Mouse (Mus musculus) layer of hippocampus, adult 11-12 months (tissue): ENCODE results near the gene Ubfd1.
A peak's percentile ranks its signal among the peaks of the same experiment; 100 is the strongest.
"Not testable (repeated sequence)": the region's sequence is repeated elsewhere in the genome, so short reads cannot be mapped to it uniquely, and the experiment has no call there.

ENCODE experiments used
- DNase-seq: peaks from one replicate; pipeline ENCODE4 v3.0.0; 2022; ENCODE audit warnings: low spot score

The Ubfd1 gene

GRCm38 (mm10) chr7:122087195-122087982 lies 20.4 kb downstream of the Ubfd1 start:
- no peak for DNase-seq

GRCm38 (mm10) chr7:122094564-122095330 lies 27.8 kb downstream of the Ubfd1 start:
- DNase-seq = no peak

DNA sequence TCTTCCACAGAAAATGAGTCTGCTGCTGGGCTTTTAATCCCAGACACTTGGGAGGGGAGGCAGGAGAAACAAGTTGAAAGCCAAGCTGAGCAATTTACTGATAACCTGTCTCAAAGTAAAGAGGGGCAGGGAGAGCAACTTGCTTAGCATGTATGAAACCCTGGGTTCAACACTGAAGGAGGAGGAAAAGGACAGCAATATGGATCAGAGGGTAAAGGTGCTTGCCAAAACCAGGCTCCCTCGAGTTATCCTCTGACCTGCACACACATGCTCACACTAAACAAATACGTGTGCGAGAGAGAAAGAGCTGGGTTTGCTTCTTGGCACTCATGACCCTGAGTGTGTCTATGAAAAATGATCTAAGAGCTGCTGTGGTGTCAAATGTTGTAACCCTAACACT lies 31.0 kb downstream of the Ubfd1 start:
- no peak for DNase-seq

DNA sequence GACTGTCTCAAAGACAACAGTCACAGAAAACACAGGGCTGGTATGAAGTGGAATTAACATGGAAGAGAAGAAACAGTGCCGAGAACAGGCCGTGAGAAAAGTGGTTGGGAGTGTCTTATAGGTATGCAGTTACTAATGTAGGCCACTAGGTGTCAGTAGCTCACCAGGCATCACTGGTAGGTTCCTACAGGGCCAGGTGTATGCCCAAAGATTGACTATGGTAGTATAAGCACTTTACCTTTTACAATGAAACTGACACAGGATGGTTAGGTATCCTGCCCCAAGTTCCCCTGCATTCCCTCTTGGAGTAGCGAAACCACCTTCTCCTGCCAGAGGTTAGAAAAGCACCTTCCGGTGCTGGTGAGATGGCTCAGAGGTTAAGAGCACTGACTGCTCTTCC lies 32.2 kb downstream of the Ubfd1 start:
- DNase-seq = peak; percentile 39

DNA sequence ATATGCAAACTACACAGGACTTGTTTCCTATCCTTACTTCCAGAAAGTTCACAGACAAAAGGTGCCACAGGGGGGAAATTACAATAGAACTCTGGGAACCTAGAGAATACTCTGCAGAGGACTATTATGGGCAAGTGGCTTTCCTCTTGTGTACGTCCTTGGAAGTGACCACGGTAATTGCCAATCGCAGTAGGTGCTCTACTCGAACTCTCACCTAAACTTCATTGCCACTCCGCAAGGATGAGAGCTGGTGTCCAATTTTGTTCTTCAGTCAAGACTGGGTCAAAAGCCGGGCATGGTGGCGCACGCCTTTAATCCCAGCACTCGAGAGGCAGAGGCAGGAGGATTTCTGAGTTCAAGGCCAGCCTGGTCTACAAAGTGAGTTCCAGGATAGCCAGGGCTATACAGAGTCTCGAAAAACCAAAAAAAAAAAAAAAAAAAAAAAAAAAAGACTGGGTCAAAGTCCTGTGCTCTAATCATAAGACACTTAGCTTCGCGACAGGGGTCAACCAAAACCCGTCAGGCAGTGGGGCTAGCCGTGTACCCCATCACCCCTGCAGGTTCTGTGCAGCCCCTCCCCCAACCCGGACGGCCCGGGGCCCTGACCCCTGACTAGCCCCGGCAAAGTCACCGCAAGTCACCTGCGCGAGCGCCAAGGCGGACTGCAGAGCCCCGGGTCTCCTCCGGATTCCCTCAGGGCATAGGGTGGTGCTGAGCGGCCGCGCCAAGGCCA lies 34.2 kb downstream of the Ubfd1 start:
- not testable (repeated sequence) for DNase-seq

DNA sequence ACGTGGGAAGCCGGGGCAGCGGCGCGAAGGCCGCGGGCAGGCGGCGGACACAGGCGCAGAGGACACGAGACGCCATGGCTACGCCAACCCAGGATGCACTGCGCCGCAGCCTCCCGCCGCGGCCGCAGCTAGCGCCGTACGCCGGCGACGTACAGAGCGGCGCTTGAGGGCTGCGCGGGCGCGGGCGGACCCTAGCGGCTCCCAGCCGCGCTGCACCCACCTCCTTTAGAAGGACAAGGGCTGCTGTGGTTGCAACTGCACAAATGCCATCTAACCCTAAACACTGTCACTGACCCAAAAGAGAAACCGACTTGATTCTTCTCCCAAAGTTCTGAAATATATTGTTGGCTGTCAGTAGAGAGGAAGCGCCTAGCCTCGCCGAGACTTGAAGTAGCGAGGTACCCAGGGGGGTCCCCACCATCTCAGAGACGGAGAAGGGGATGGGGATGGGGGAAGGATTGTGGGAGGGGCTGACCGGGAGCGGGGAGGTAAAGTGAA lies 34.8 kb downstream of the Ubfd1 start, which contains the start of gene Ndufab1:
TSS of gene Ndufab1 (minus strand) at position 140 of the 498 bp plus-strand sequence.
- peak; percentile 86 for DNase-seq

- no peak for DNase-seq
Measured at GRCm38 (mm10) chr7:122108206-122108605, 41.2 kb downstream of the Ubfd1 start.

GRCm38 (mm10) chr7:122123518-122123917 lies 56.5 kb downstream of the Ubfd1 start:
- DNase-seq = no peak

- DNase-seq = no peak
Measured at GRCm38 (mm10) chr7:122125636-122126035, 58.7 kb downstream of the Ubfd1 start.

DNA sequence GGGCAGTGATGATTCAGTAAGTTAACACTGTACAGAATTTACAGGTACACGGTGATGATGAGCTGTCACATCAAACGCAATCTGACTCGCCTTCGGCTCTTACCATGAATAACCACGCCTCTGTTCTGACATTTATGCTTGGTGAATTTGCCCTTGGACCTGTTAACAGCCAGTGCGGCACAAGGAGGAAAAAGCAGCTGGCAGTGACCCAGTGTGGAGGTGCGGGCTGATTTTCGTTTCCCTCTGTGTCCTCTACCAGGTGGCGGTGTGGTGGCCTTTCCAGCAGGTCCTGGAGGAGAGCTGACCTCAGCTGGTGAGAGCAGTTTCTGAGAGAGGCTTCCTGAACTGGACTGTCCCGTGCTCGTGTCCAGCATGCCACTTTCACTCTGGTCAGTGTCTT lies 60.0 kb downstream of the Ubfd1 start:
- DNase-seq = no peak
